Mouse (Mus musculus): ENCODE data around the gene Arid5b. TPM values are rescaled to one million over a fixed set of nuclear protein-coding genes. Genes with fewer than 3 reads are reported as not detected.

Gene Arid5b
- total and polyA plus RNA-seq, 2 experiments from 2014 or later, result 11.4 to 14.5 TPM

- no peak overlapping the region for H3K4me3 ChIP-seq (ENCODE audit: low read depth, low read length)
- WGBS, result 69% methylated on average over 9 of the region's 9 CpGs
- 0 out of 2 replicates have a peak, but pooled peaks cover 3% of the 10 kb centered on the region for H3K36me3 ChIP-seq (replicated peaks; ENCODE audit: control insufficient read depth, insufficient read depth, low read length)
- no peak overlapping the region for H3K9ac ChIP-seq (replicated peaks; ENCODE audit: low read depth, low read length)
- H3K9me3 ChIP-seq (replicated peaks; ENCODE audit: control insufficient read depth, low read length), result no peaks in the 10 kb centered on the region
- H3K4me2 ChIP-seq (ENCODE audit: low read depth, low read length), result no peak overlapping the region
- TF ChIP-seq CTCF (IDR thresholded peaks at IDR 0.05; ENCODE audit: low read depth), result no peak
- no peak for TF ChIP-seq EP300 (IDR thresholded peaks at IDR 0.05; ENCODE audit: low read depth)
- DNase-seq (ENCODE audit: low spot score) (no peak), ATAC-seq (ENCODE audit: insufficient read depth, low read depth) (no peak)
- H3K4me1 ChIP-seq (ENCODE audit: control insufficient read depth, insufficient read depth), result peaks cover 22% of the 10 kb centered on the region
- no peak overlapping the region for H3K27ac ChIP-seq (ENCODE audit: low read depth)
- no peaks in the 10 kb centered on the region for H3K27me3 ChIP-seq (ENCODE audit: control insufficient read depth, insufficient read depth, low read length)
Observed at GRCm38 (mm10) chr10:68173634-68174033, 104.9 kb downstream of the Arid5b start.

- Histone ChIP-seq H3K36me3 (replicated peaks; ENCODE audit: control insufficient read depth, insufficient read depth, low read length) (0 out of 2 replicates have a peak, but pooled peaks cover 3% of the 10 kb centered on the region), H3K4me3 (ENCODE audit: low read depth, low read length) (no peak overlapping the region), H3K9ac (replicated peaks; ENCODE audit: low read depth, low read length) (no peak overlapping the region), H3K27ac (ENCODE audit: low read depth) (no peak overlapping the region), H3K4me1 (ENCODE audit: control insufficient read depth, insufficient read depth) (peaks cover 23% of the 10 kb centered on the region), H3K4me2 (ENCODE audit: low read depth, low read length) (no peak overlapping the region), H3K27me3 (ENCODE audit: control insufficient read depth, insufficient read depth, low read length) (no peaks in the 10 kb centered on the region), H3K9me3 (replicated peaks; ENCODE audit: control insufficient read depth, low read length) (no peaks in the 10 kb centered on the region)
- DNase-seq (ENCODE audit: low spot score) (no peak), ATAC-seq (ENCODE audit: insufficient read depth, low read depth) (no peak)
- TF ChIP-seq EP300 (IDR thresholded peaks at IDR 0.05; ENCODE audit: low read depth) (no peak), CTCF (IDR thresholded peaks at IDR 0.05; ENCODE audit: low read depth) (no peak)
- WGBS, result 94% methylated on average over 4 of the region's 4 CpGs
Observed at GRCm38 (mm10) chr10:68172906-68173305, 105.6 kb downstream of the Arid5b start.

- ATAC-seq (ENCODE audit: insufficient read depth, low read depth), result no peak
- 67% methylated on average over 9 of the region's 9 CpGs for WGBS
- Histone ChIP-seq H3K4me3 (ENCODE audit: low read depth, low read length) (no peak overlapping the region), H3K4me2 (ENCODE audit: low read depth, low read length) (no peak overlapping the region), H3K36me3 (replicated peaks; ENCODE audit: control insufficient read depth, insufficient read depth, low read length) (0 out of 2 replicates have a peak, but pooled peaks cover 3% of the 10 kb centered on the region), H3K27ac (ENCODE audit: low read depth) (no peak overlapping the region), H3K9me3 (replicated peaks; ENCODE audit: control insufficient read depth, low read length) (no peaks in the 10 kb centered on the region), H3K27me3 (ENCODE audit: control insufficient read depth, insufficient read depth, low read length) (no peaks in the 10 kb centered on the region), H3K4me1 (ENCODE audit: control insufficient read depth, insufficient read depth) (peaks cover 32% of the 10 kb centered on the region), H3K9ac (replicated peaks; ENCODE audit: low read depth, low read length) (no peak overlapping the region)
- no peak for DNase-seq (ENCODE audit: low spot score)
- TF ChIP-seq EP300 (IDR thresholded peaks at IDR 0.05; ENCODE audit: low read depth), result no peak
- TF ChIP-seq CTCF (IDR thresholded peaks at IDR 0.05; ENCODE audit: low read depth), result peak; percentile 9; the same call in 1 of the 2 replicates
Observed at GRCm38 (mm10) chr10:68171974-68172373, 106.6 kb downstream of the Arid5b start.

- DNase-seq (ENCODE audit: low spot score) (peak; percentile 74), ATAC-seq (ENCODE audit: insufficient read depth, low read depth) (peak; percentile 35; the same call in 1 of the 2 replicates)
- H3K4me3 ChIP-seq (ENCODE audit: low read depth, low read length), result no peak overlapping the region
- TF ChIP-seq CTCF (IDR thresholded peaks at IDR 0.05; ENCODE audit: low read depth) (no peak), EP300 (IDR thresholded peaks at IDR 0.05; ENCODE audit: low read depth) (peak; percentile 28; the same call in 1 of the 2 replicates)
- no peak overlapping the region for H3K9ac ChIP-seq (replicated peaks; ENCODE audit: low read depth, low read length)
- WGBS, result 19% methylated on average over 6 of the region's 6 CpGs
- H3K36me3 ChIP-seq (replicated peaks; ENCODE audit: control insufficient read depth, insufficient read depth, low read length), result no peaks in the 10 kb centered on the region
- H3K4me1 ChIP-seq (ENCODE audit: control insufficient read depth, insufficient read depth), result peaks cover 52% of the 10 kb centered on the region
- peak overlapping the region; percentile 89 for H3K27ac ChIP-seq (ENCODE audit: low read depth)
- no peaks in the 10 kb centered on the region for H3K9me3 ChIP-seq (replicated peaks; ENCODE audit: control insufficient read depth, low read length)
- H3K4me2 ChIP-seq (ENCODE audit: low read depth, low read length), result peak overlapping the region; percentile 37
- no peaks in the 10 kb centered on the region for H3K27me3 ChIP-seq (ENCODE audit: control insufficient read depth, insufficient read depth, low read length)
Observed at GRCm38 (mm10) chr10:68168613-68169012, 109.9 kb downstream of the Arid5b start.

- Histone ChIP-seq H3K27ac (ENCODE audit: low read depth) (peak overlapping the region; percentile 89), H3K4me3 (ENCODE audit: low read depth, low read length) (no peak overlapping the region), H3K9me3 (replicated peaks; ENCODE audit: control insufficient read depth, low read length) (no peaks in the 10 kb centered on the region), H3K4me1 (ENCODE audit: control insufficient read depth, insufficient read depth) (peaks cover 52% of the 10 kb centered on the region), H3K27me3 (ENCODE audit: control insufficient read depth, insufficient read depth, low read length) (no peaks in the 10 kb centered on the region), H3K36me3 (replicated peaks; ENCODE audit: control insufficient read depth, insufficient read depth, low read length) (no peaks in the 10 kb centered on the region), H3K9ac (replicated peaks; ENCODE audit: low read depth, low read length) (no peak overlapping the region), H3K4me2 (ENCODE audit: low read depth, low read length) (peak overlapping the region; percentile 37)
- TF ChIP-seq CTCF (IDR thresholded peaks at IDR 0.05; ENCODE audit: low read depth), result no peak
- no peak for TF ChIP-seq EP300 (IDR thresholded peaks at IDR 0.05; ENCODE audit: low read depth)
- WGBS, result 25% methylated on average over 8 of the region's 8 CpGs
- peak; percentile 59; the same call in 1 of the 2 replicates for ATAC-seq (ENCODE audit: insufficient read depth, low read depth)
- DNase-seq (ENCODE audit: low spot score), result peak; percentile 84
Observed at GRCm38 (mm10) chr10:68168141-68168540, 110.4 kb downstream of the Arid5b start.

GRCm38 (mm10) chr10:68167118-68167517, 111.4 kb downstream of the Arid5b start:
- Histone ChIP-seq H3K27me3 (ENCODE audit: control insufficient read depth, insufficient read depth, low read length) (no peaks in the 10 kb centered on the region), H3K9me3 (replicated peaks; ENCODE audit: control insufficient read depth, low read length) (no peaks in the 10 kb centered on the region), H3K27ac (ENCODE audit: low read depth) (peak overlapping the region; percentile 89), H3K9ac (replicated peaks; ENCODE audit: low read depth, low read length) (no peak overlapping the region), H3K4me1 (ENCODE audit: control insufficient read depth, insufficient read depth) (peaks cover 52% of the 10 kb centered on the region), H3K36me3 (replicated peaks; ENCODE audit: control insufficient read depth, insufficient read depth, low read length) (no peaks in the 10 kb centered on the region), H3K4me3 (ENCODE audit: low read depth, low read length) (no peak overlapping the region), H3K4me2 (ENCODE audit: low read depth, low read length) (no peak overlapping the region)
- WGBS, result 48% methylated on average over 4 of the region's 4 CpGs
- DNase-seq (ENCODE audit: low spot score) (no peak), ATAC-seq (ENCODE audit: insufficient read depth, low read depth) (no peak)
- TF ChIP-seq CTCF (IDR thresholded peaks at IDR 0.05; ENCODE audit: low read depth) (no peak), EP300 (IDR thresholded peaks at IDR 0.05; ENCODE audit: low read depth) (no peak)

All from heart, postnatal 0 days (tissue).